Mouse (Mus musculus): ENCODE data around the gene Ehd4. TPM values are rescaled to one million over a fixed set of nuclear protein-coding genes. Genes with fewer than 3 reads are reported as not detected.

Gene Ehd4
- total RNA-seq, 2 experiments from 2014 or later: 514 to 538 TPM

GRCm38 (mm10) chr2:120113963-120114362 is 40.4 kb downstream of the Ehd4 start:
- intact Hi-C loops (cut with DNase I): no loop called here
- no peak for DNase-seq

- intact Hi-C loops (cut with DNase I): no loop called here
- DNase-seq: no peak
Measured at GRCm38 (mm10) chr2:120113476-120113875, 40.9 kb downstream of the Ehd4 start.

GRCm38 (mm10) chr2:120111596-120111995 is 42.8 kb downstream of the Ehd4 start:
- DNase-seq: no peak
- intact Hi-C loops (cut with DNase I): loop anchor here (2.0 kb wide), 1 partner anchor 17 kb away; no protein-coding TSS in a partner anchor

DNA sequence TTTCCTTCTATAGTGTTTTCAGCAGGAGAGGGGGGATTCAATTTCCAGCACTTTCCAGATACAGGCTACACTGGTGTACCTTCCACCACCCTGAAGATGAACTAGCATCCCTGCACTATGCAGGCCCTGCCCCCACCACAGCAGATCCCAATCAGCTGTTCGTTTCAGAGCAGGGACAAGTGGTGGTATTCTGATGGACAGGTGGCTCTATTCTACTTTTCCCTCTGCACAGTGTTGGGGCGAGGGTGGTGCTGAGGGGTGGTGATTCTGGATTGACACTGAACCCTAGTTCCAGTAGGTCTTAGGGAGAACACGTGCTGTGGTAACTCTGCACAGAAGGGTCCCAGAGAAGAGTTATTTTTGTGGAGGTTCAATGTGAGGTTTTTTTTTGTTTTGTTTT is 43.2 kb downstream of the Ehd4 start:
- no peak for DNase-seq
- intact Hi-C loops (cut with DNase I): loop anchor here (2.0 kb wide), 1 partner anchor 18 kb away; no protein-coding TSS in a partner anchor

- intact Hi-C loops (cut with DNase I): no loop called here
- DNase-seq: no peak
Measured at GRCm38 (mm10) chr2:120108077-120108476, 46.3 kb downstream of the Ehd4 start.

GRCm38 (mm10) chr2:120107446-120107845 is 47.0 kb downstream of the Ehd4 start:
- intact Hi-C loops (cut with DNase I): no loop called here
- DNase-seq: no peak

DNA sequence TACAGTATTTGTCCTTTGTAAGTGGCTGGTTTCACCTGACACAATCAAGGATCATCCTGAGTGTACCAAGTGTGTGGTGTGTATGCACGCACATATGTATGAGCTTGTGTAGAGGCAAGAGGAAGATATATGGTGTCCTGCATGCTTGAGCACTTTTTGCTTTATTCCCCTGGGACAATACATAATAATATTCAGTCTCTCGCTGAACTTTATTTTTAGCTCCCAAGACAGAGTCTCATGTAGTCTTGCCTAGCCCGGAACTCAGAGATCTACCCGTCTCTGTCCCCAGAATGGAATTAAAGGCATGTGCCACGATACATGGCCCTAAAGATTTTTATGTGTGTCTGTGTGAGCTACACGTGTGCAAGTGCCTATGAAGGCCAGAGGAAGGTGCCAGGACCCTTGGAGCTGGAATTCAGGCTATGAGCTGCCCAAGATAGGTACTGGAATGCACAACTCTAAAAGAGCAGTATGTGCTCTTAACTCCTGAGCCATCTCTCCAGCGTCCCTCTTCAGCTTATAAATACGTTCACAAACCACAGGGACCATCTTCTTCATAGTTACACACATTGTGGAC is 47.9 kb downstream of the Ehd4 start:
- intact Hi-C loops (cut with DNase I): no loop called here

GRCm38 (mm10) chr2:120105861-120106260 is 48.5 kb downstream of the Ehd4 start:
- intact Hi-C loops (cut with DNase I): no loop called here
- DNase-seq: no peak

More for the DNA sequence above, 47.9 kb downstream of the Ehd4 start:
- no peak for DNase-seq

- DNase-seq: peak; percentile 68 to 70
- intact Hi-C loops (cut with DNase I): no loop called here
Measured at GRCm38 (mm10) chr2:120102881-120103280, 51.5 kb downstream of the Ehd4 start.

DNA sequence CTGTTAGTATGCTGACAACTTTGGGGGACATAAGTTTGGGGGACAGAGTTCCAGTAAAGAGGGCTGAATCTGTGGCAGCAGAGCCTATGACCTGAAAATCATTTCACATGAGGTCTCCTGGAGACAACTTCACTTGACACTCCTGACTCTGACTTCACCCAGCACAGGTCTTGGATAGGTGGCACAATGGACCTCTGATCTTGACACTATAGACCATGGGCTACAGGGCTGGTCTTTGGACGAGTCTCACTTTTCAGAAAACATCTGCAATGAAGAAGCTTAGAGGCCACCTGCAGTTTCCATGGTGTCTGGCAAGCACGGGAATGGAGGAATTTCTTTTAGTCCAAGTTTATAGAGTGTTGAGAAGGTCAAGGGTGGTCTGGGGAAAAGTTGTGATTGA is 52.0 kb downstream of the Ehd4 start:
- intact Hi-C loops (cut with DNase I): no loop called here
- no peak for DNase-seq

- intact Hi-C loops (cut with DNase I): loop anchor here (2.0 kb wide), 1 partner anchor 23 kb away; no protein-coding TSS in a partner anchor
- no peak for DNase-seq
Measured at GRCm38 (mm10) chr2:120101961-120102360, 52.4 kb downstream of the Ehd4 start.

DNA sequence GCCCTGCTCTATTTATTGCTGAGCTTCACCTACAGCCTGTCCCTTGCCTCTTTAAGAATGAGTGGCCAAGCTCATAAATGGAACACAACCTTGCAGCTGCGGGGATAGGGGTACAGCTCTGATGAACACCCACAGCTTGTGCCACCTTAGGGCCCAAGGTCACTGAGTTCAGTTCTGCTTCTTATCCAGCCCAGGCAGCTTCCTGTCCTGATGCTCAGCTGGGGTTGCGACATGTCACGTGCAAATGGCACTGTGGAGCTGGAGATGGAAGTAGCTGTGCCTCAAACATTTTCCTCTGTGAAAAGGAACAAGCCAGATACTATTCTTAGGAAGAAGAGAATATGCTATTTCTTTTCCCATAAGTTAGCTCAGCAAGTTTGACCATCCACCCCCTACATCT is 54.5 kb downstream of the Ehd4 start:
- intact Hi-C loops (cut with DNase I): loop anchor here (2.0 kb wide), 2 partner anchors 25 to 53 kb away; no protein-coding TSS in a partner anchor
- peak in 1 of 2 experiments; percentile 59 for DNase-seq

- DNase-seq: no peak
- intact Hi-C loops (cut with DNase I): loop anchor here (2.0 kb wide), 1 partner anchor 54 kb away; no protein-coding TSS in a partner anchor
Measured at GRCm38 (mm10) chr2:120099263-120099662, 55.1 kb downstream of the Ehd4 start.

- peak; percentile 67 to 73 for DNase-seq
- intact Hi-C loops (cut with DNase I): loop anchor here (2.0 kb wide), 1 partner anchor 54 kb away; no protein-coding TSS in a partner anchor
Measured at GRCm38 (mm10) chr2:120098781-120099202, 55.6 kb downstream of the Ehd4 start.

DNA sequence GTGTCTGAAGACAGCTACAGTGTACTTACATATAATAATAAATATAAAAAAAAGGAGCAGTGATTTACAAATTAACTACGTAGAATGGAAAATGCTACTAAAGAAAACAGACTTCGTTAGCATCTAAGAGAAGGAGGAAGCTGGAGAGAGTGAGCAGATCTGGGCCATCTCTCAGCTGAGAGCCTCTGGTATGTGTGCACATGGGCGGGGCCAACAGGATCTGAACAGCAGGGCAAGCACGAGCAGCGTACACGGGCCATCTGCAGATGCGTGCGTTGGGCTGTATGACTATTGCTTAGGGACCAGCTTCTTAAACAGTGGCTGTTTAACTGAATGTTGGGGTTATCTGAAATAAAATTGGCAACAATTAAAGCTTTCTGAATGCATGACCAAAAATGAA is 56.5 kb downstream of the Ehd4 start:
- peak in 1 of 2 experiments; percentile 62 for DNase-seq
- intact Hi-C loops (cut with DNase I): loop anchor here (2.0 kb wide), 1 partner anchor 55 kb away; no protein-coding TSS in a partner anchor

DNA sequence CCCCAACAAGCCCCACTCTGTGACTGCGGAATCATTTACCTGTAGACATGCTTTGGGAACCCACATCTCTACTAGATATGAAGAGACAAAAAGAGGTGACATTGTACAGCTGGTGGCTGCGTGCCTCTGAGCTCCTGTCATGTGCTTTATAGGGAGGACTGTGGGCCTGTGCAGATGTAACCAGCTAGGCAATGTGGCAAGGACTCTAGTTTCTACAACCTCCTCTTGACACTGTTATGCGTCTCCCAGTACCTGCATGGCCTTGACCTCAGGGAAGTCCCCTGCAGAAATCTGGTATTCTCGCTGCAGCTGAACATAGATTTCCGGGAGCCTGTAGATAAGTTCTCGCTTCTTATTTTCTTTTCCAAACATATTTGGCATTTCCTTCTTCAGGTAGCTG is 57.7 kb downstream of the Ehd4 start:
- DNase-seq: peak in 1 of 2 experiments; percentile 44
- intact Hi-C loops (cut with DNase I): no loop called here

DNA sequence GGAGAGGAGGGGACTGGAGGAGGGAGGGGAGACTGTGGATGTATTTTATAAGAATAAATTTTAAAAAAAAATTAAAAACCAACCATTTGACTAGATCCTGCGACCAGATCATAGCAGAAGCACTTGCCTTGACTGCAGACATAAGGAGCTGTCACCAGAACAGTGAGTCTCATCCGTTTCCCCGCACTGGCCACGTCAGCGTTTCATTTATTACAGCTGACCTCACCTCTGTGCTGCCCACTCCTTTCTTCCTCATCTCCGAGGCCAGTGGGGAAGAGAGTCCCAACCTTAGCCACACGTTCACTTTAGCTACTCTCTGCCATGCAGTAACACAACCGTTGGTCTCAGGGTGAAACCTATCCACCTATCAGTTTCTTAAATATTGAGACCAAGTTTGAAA is 58.2 kb downstream of the Ehd4 start:
- DNase-seq: no peak
- intact Hi-C loops (cut with DNase I): no loop called here

DNA sequence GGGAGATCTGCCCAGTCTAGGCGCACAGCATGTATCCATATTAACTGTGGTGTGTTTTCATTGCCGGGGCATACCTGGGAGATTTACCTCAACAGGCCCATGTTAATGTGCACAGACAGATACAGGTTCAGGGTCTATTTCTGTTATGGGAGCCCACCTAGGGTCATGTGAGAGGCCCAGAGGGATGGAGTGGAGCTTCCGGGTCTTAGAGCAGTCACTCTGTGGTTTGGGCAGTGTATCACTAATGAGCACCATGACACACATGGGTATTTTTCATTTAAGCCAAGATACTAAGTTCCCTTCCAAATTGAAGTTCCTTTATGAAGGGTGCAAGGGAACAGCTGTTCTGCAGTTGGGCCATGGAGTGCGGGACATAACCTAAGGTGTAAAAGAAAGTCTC is 59.2 kb downstream of the Ehd4 start:
- intact Hi-C loops (cut with DNase I): loop anchor here (2.0 kb wide), 1 partner anchor 74 kb away; no protein-coding TSS in a partner anchor
- DNase-seq: no peak

DNA sequence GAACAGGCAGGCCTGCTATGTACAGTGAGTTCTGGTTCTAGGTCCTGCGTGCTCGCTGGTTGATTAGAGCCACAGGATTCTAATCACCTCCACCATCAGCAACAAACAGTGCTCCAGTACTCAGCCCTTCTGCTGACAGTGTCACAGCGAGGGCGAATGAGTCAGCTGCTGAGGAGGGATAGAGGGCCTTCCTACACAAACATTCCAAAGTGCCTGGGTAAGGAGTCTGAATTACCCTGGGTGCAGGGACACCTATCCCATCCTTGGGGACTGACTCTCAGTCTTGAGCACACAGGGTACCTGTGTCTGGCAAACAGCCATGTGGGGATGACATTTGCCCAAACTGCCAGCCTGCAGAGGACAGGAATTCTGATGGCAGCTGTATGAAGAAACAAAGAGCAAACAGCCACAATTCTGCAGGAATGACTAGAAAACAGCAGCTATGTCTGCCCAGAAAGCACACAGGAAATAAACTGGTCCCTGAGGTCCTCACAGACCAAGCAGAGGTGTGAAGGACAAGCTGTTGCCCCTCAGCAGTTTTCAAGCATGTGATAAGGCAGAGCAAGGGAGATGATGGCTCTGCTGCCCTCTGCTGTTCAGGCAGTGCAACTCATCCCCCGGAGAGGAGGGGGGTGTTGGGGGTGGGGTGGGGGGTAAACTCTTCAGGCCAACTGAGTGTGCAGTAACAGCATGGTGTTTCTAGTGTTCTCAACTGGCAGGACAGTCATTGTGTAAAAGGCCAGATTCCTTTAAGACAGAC is 60.6 kb downstream of the Ehd4 start:
- peak; percentile 66 to 83 for DNase-seq
- intact Hi-C loops (cut with DNase I): loop anchor here (2.0 kb wide), 1 partner anchor 75 kb away; no protein-coding TSS in a partner anchor

GRCm38 (mm10) chr2:120090979-120091378 is 63.4 kb downstream of the Ehd4 start:
- no peak for DNase-seq
- intact Hi-C loops (cut with DNase I): no loop called here

DNA sequence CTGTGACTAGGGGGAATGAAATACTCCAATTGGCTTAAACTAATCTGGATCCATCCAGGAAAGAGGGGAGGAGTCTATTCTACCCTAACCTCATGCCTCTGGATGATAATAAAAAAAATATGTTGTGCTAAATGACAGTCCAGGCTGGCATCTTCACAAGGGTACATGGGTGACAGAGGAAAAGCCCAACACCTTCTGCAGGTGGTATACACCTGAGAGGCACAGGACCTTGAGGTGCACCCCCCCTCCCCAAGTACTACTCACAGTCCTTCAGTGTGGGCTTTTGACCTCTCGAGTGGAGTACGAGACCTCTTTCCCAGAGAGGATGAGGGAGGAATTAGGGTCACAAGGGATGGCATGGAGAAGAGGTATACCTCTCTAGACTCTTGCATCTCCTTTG is 66.5 kb downstream of the Ehd4 start:
- intact Hi-C loops (cut with DNase I): loop anchor here (5.0 kb wide), 1 partner anchor 194 kb away; no protein-coding TSS in a partner anchor
- no peak for DNase-seq

- no peak for DNase-seq
Measured at GRCm38 (mm10) chr2:120087391-120087790, 67.0 kb downstream of the Ehd4 start.

More at GRCm38 (mm10) chr2:120087391-120087790, 67.0 kb downstream of the Ehd4 start:
- intact Hi-C loops (cut with DNase I): loop anchor here (5.0 kb wide), 1 partner anchor 195 kb away; no protein-coding TSS in a partner anchor
